11 mouse cellular contexts compared by ENCODE assay signal in the genomic region with DNA sequence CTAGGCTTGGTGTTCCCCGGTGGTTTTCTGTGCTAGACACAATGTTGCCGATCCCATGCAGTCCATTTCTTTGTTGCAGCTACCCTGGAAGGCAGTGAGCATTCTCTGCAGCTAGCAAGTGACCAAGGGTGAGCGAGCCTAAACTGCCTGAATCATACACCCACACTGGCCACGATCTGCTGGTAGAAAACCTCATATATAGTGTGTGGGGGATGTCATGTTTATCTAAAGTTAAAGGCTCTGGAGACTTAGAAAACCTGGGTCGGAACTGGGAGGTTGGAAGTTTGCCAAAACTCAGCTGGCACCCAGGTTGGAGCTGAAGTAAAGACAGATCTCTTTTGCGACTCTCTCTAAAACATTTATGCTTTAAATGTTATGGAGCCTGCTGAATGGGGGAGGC. TPM values are rescaled to one million over a fixed set of nuclear protein-coding genes. Genes with fewer than 3 reads are reported as not detected.
DNase-seq lines count a peak whose midpoint lies in the region; ATAC-seq lines count a peak whose summit lies in the region.
"Had no signal": no experiment of that assay in that cellular context is flagged by ENCODE, and none has a peak within 500 bp of the region (broad histone marks: within the 10 kb centered on the region; RNA-seq: fewer than 3 reads in every experiment).

No protein-coding gene starts in this region.

- ATAC-seq in frontal cortex, adult (ENCODE audit: low TSS enrichment): peak; percentile 62; the same call in 1 of the 2 replicates
- 0 out of 2 replicates have a peak, but pooled peaks have one; percentile 43 for ATAC-seq in embryonic facial prominence, embryonic 13.5 days (ENCODE audit: insufficient number of reproducible peaks, insufficient read depth, low FRiP score, low TSS enrichment, low read depth)

- no peak for DNase-seq in frontal cortex, postnatal 25 days (ENCODE audit: low spot score in 2 of 2)
- DNase-seq in left cerebral cortex, postnatal 36 days (ENCODE audit: low spot score in 2 of 2): peak; percentile 20 to 34
- no peak for DNase-seq in left cerebral cortex, postnatal 10 days (ENCODE audit: extremely low spot score in 1 of 2, low spot score in 2 of 2)
- DNase-seq in 3T3-L1 (ENCODE audit: low read depth, low spot score): peak; percentile 57
- DNase-seq in cerebellum, postnatal 4 days (ENCODE audit: low spot score in 2 of 2): no peak
- DNase-seq in thymus, postnatal 10 days (ENCODE audit: low spot score in 2 of 2): no peak
- DNase-seq: layer of hippocampus, adult 9-11 months; thymus, adult 18-20 months had no signal

- H3K9ac ChIP-seq in embryonic facial prominence, embryonic 13.5 days: no peak overlapping the region
- H3K9ac ChIP-seq: midbrain, embryonic 12.5 days had no signal

- H3K27me3 ChIP-seq in embryonic facial prominence, embryonic 13.5 days: no peaks in the 10 kb centered on the region
- H3K27me3 ChIP-seq: midbrain, embryonic 12.5 days had no signal

- peaks cover 14% of the 10 kb centered on the region for H3K4me1 ChIP-seq in embryonic facial prominence, embryonic 13.5 days

- H3K4me2 ChIP-seq in embryonic facial prominence, embryonic 13.5 days: no peak overlapping the region
- H3K4me2 ChIP-seq: midbrain, embryonic 12.5 days had no signal

- WGBS in embryonic facial prominence, embryonic 13.5 days: 38% methylated on average over 6 of the region's 6 CpGs

- intact Hi-C loops in left cerebral cortex, postnatal 36 days (cut with DNase I): no loop called here
- intact Hi-C loops in left cerebral cortex, postnatal 10 days (cut with DNase I): no loop called here

- H3K4me3 ChIP-seq in embryonic facial prominence, embryonic 13.5 days: no peak overlapping the region
- H3K4me3 ChIP-seq: midbrain, embryonic 12.5 days had no signal

- no peaks in the 10 kb centered on the region for H3K36me3 ChIP-seq in embryonic facial prominence, embryonic 13.5 days
- H3K36me3 ChIP-seq: midbrain, embryonic 12.5 days had no signal

- no peaks in the 10 kb centered on the region for H3K9me3 ChIP-seq in embryonic facial prominence, embryonic 13.5 days
- H3K9me3 ChIP-seq: midbrain, embryonic 12.5 days had no signal

- peak overlapping the region; percentile 19; the same call in 1 of the 2 replicates for H3K27ac ChIP-seq in embryonic facial prominence, embryonic 13.5 days
- H3K27ac ChIP-seq: midbrain, embryonic 12.5 days had no signal

RNA-seq across cellular contexts. Expression of a gene that starts 10.4 kb away (rescaled TPM):
- total RNA-seq in left cerebral cortex, postnatal 36 days (2021): 100 to 1,000 TPM; 487 to 491 TPM
- total RNA-seq in left cerebral cortex, postnatal 10 days (2021): 100 to 1,000 TPM; 681 to 724 TPM
- 774 and 809 TPM in 2 replicates for polyA plus RNA-seq in embryonic facial prominence, embryonic 13.5 days (2015; fragmentation: Nextera tagmentation; extraction: Ambion mirVana)

Comparison
In these comparisons a context has a peak if more than half of its experiments do, and no peak if none do; other contexts are left out.
1. DNase-seq: peak in left cerebral cortex, postnatal 36 days (2 of 2) and 3T3-L1 (single experiment); none in frontal cortex, postnatal 25 days (0 of 2), left cerebral cortex, postnatal 10 days (0 of 2), cerebellum, postnatal 4 days (0 of 2) and thymus, postnatal 10 days (0 of 2).